Mouse (Mus musculus) T-helper 2 cell (primary cell): ENCODE measurements around the gene Lrrc19.

Source experiments
- in situ Hi-C: fragments of 300-600 bp; cut with MboI, MseI; formaldehyde crosslinking; loops from one replicate; pipeline ENCODE4 v1.15.1; 2025; ENCODE audit warnings: high pct_unique_total_duplicates

Gene Lrrc19

DNA sequence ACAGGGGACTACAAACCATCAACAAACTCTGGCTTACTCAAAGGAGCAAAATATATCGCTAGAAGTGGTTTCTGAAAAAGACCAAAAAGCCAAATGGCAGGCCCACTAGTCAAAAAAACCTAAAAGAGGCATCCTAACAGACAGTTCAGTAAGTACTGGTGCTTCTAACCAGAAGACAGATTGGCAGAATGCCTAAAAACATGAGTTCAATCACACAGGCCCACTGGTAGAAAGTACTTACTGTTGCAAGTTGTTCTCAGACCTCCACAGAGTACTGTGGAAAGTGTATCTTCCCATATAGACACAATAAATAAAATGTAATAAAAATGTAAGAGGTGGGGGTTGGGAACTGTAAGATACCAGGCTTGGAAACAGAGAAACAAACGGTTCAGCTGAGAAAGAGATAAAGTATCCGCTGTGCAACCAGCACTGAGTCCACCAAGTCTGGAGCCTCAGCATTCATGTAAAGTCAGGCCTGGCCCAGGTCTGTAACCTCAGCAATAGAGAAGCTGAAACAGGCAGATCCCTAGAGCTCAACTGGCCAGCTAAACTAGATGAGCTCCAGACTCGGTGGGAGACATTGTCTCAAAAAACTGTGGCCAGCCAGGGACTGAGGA is 58.1 kb downstream of the Lrrc19 start:
- in situ Hi-C loops = loop anchor here (25.0 kb wide), 1 partner anchor 370 kb away; no protein-coding TSS in a partner anchor
